In genomic region chr11:43545873-43546475, GRCm38 (mm10) we compare ENCODE assay signal across 16 mouse cellular contexts. TPM values are rescaled to one million over a fixed set of nuclear protein-coding genes. Genes with fewer than 3 reads are reported as not detected.
DNase-seq lines count a peak whose midpoint lies in the region; ATAC-seq and TF ChIP-seq lines count a peak whose summit lies in the region.
"Had no signal": no experiment of that assay in that cellular context is flagged by ENCODE, and none has a peak within 500 bp of the region (broad histone marks: within the 10 kb centered on the region; RNA-seq: fewer than 3 reads in every experiment).

No protein-coding gene starts in this region.

- H3K9ac ChIP-seq in lung, embryonic 14.5 days, result no peak overlapping the region
- H3K9ac ChIP-seq in midbrain, embryonic 15.5 days, result no peak overlapping the region
- H3K9ac ChIP-seq: limb, embryonic 15.5 days had no signal

- peaks cover 90% of the 10 kb centered on the region for H3K4me1 ChIP-seq in heart, embryonic 10.5 days
- H3K4me1 ChIP-seq in lung, embryonic 14.5 days (ENCODE audit: insufficient read depth), result peaks cover 31% of the 10 kb centered on the region
- peaks cover 35% of the 10 kb centered on the region for H3K4me1 ChIP-seq in midbrain, embryonic 15.5 days

- no peaks in the 10 kb centered on the region for H3K9me3 ChIP-seq in heart, embryonic 10.5 days
- H3K9me3 ChIP-seq in lung, embryonic 14.5 days (ENCODE audit: low read depth, low read length), result no peaks in the 10 kb centered on the region
- H3K9me3 ChIP-seq in midbrain, embryonic 15.5 days, result no peaks in the 10 kb centered on the region
- H3K9me3 ChIP-seq: limb, embryonic 15.5 days had no signal

- H3K27me3 ChIP-seq in heart, embryonic 10.5 days (ENCODE audit: insufficient read depth, poor library complexity, severe bottlenecking), result no peaks in the 10 kb centered on the region
- no peaks in the 10 kb centered on the region for H3K27me3 ChIP-seq in lung, embryonic 14.5 days (ENCODE audit: insufficient read depth, low read length)
- H3K27me3 ChIP-seq in midbrain, embryonic 15.5 days (replicated peaks), result no peaks in the 10 kb centered on the region
- H3K27me3 ChIP-seq: limb, embryonic 15.5 days had no signal

- WGBS in heart, embryonic 10.5 days, result 39% methylated on average over 16 of the region's 16 CpGs
- 48% methylated on average over 16 of the region's 16 CpGs for WGBS in lung, embryonic 14.5 days
- WGBS in midbrain, embryonic 15.5 days, result 24% methylated on average over 16 of the region's 16 CpGs

- no peak for ATAC-seq in lung, embryonic 14.5 days (ENCODE audit: insufficient read depth)
- ATAC-seq in midbrain, embryonic 15.5 days (replicated peaks), result peak; percentile 16; the same call in 1 of the 2 replicates
- ATAC-seq: inflammation-experienced regulatory T-cells, adult 6 months had no signal

- TF ChIP-seq CTCF in lung, embryonic 14.5 days (IDR thresholded peaks at IDR 0.05; ENCODE audit: low read depth), result no peak

- no peak for DNase-seq in heart, embryonic 10.5 days (ENCODE audit: low spot score)
- DNase-seq in heart, adult 11 months, result no peak
- DNase-seq in lung, embryonic 14.5 days, result no peak
- DNase-seq in lung, adult 18-20 months, result no peak
- DNase-seq in adrenal gland, postnatal 10 days, result peak; percentile 63
- DNase-seq in left cerebral cortex, adult 18-20 months (ENCODE audit: low spot score in 2 of 2), result no peak
- DNase-seq in spleen, postnatal 14 days (ENCODE audit: low spot score in 2 of 2), result no peak
- DNase-seq: cerebellum, adult 18-20 months; thymus, postnatal 36 days had no signal

- H3K27ac ChIP-seq in heart, embryonic 10.5 days, result peak overlapping the region; percentile 54
- peak overlapping the region; percentile 5; the same call in 1 of the 2 replicates for H3K27ac ChIP-seq in lung, embryonic 14.5 days (ENCODE audit: low read depth)
- no peak overlapping the region for H3K27ac ChIP-seq in midbrain, embryonic 15.5 days
- H3K27ac ChIP-seq: left cerebral cortex, adult 2 months; limb, embryonic 15.5 days had no signal

- peaks cover 23% of the 10 kb centered on the region for H3K36me3 ChIP-seq in heart, embryonic 10.5 days
- H3K36me3 ChIP-seq in lung, embryonic 14.5 days (ENCODE audit: insufficient read depth), result 0 out of 2 replicates have a peak, but pooled peaks cover 9% of the 10 kb centered on the region
- H3K36me3 ChIP-seq in midbrain, embryonic 15.5 days (replicated peaks), result no peaks in the 10 kb centered on the region

- H3K4me3 ChIP-seq in heart, embryonic 10.5 days, result 0 out of 2 replicates have a peak overlapping the region, but pooled peaks have one; percentile 17
- no peak overlapping the region for H3K4me3 ChIP-seq in lung, embryonic 14.5 days (ENCODE audit: low read depth, low read length)
- H3K4me3 ChIP-seq in midbrain, embryonic 15.5 days, result peak overlapping the region; percentile 7; the same call in 1 of the 2 replicates
- H3K4me3 ChIP-seq: left cerebral cortex, adult 2 months; limb, embryonic 15.5 days had no signal

- H3K4me2 ChIP-seq in lung, embryonic 14.5 days, result no peak overlapping the region
- peak overlapping the region; percentile 22; the same call in 1 of the 2 replicates for H3K4me2 ChIP-seq in midbrain, embryonic 15.5 days
- H3K4me2 ChIP-seq: limb, embryonic 15.5 days had no signal

RNA-seq across cellular contexts. Expression of gene Ccnjl, which starts 17.4 kb away (rescaled TPM):
- polyA plus RNA-seq in heart, embryonic 10.5 days (2016; fragmentation: Nextera tagmentation; extraction: Ambion mirVana), result 24.7 and 33.2 TPM in 2 replicates
- polyA plus RNA-seq in lung, embryonic 14.5 days (2014; fragmentation: Nextera tagmentation; extraction: Ambion mirVana), result 28.1 and 32.9 TPM in 2 replicates
- total RNA-seq in adrenal gland, postnatal 10 days (2021), result 1 to 10 TPM; 8.4 to 9.9 TPM
- polyA plus RNA-seq in midbrain, embryonic 15.5 days (2015; fragmentation: Nextera tagmentation; extraction: Ambion mirVana), result 13.7 and 15.3 TPM in 2 replicates
- total RNA-seq in left cerebral cortex, adult 18-20 months (2021), result 1 to 10 TPM; 2.8 to 3.0 TPM
- total RNA-seq: gastrocnemius, adult 18-20 months had no signal
- polyA plus RNA-seq: inflammation-experienced regulatory T-cells, adult 6 months had no signal

RNA-seq across cellular contexts. Expression of gene 4933415A04Rik, which starts 40.9 kb away (rescaled TPM):
- polyA plus RNA-seq in heart, embryonic 10.5 days (2016; fragmentation: Nextera tagmentation; extraction: Ambion mirVana), result 7.1 and 7.4 TPM in 2 replicates
- 6.9 and 7.6 TPM in 2 replicates for polyA plus RNA-seq in lung, embryonic 14.5 days (2014; fragmentation: Nextera tagmentation; extraction: Ambion mirVana)
- 1 to 10 TPM; 1.8 TPM for total RNA-seq in adrenal gland, postnatal 10 days (2021)
- 4.1 and 4.2 TPM in 2 replicates for polyA plus RNA-seq in midbrain, embryonic 15.5 days (2015; fragmentation: Nextera tagmentation; extraction: Ambion mirVana)
- under 1 TPM; 0.66 to 0.70 TPM for total RNA-seq in left cerebral cortex, adult 18-20 months (2021)

RNA-seq across cellular contexts. Expression of gene Fabp6, which starts 55.4 kb away (rescaled TPM):
- polyA plus RNA-seq in heart, embryonic 10.5 days (2016; fragmentation: Nextera tagmentation; extraction: Ambion mirVana), result not detected in 2 replicates
- not detected in 2 replicates for polyA plus RNA-seq in lung, embryonic 14.5 days (2014; fragmentation: Nextera tagmentation; extraction: Ambion mirVana)
- not detected for total RNA-seq in adrenal gland, postnatal 10 days (2021)
- not detected in 2 replicates for polyA plus RNA-seq in midbrain, embryonic 15.5 days (2015; fragmentation: Nextera tagmentation; extraction: Ambion mirVana)
- total RNA-seq in left cerebral cortex, adult 18-20 months (2021), result not detected
- total RNA-seq: gastrocnemius, adult 18-20 months; left cerebral cortex, adult 2 months had no signal
- polyA plus RNA-seq: cortical plate, adult 2 months; inflammation-experienced regulatory T-cells, adult 6 months; lung, embryonic 16.5 days had no signal
